Mouse (Mus musculus): ENCODE results near the gene Gm10282. TPM values are rescaled to one million over a fixed set of nuclear protein-coding genes. Genes with fewer than 3 reads are reported as not detected.

Gm10282 gene
- total and polyA plus RNA-seq, 3 experiments = 18.3 to 176 (median 76.4) TPM

- TF ChIP-seq JUN (IDR thresholded peaks at IDR 0.05; ENCODE audit: insufficient read depth, low read depth, low read length) = no peak
- TF ChIP-seq NELFE (IDR thresholded peaks at IDR 0.05; ENCODE audit: low read depth, low read length) = no peak
- Histone ChIP-seq H3K4me1 (ENCODE audit: control insufficient read depth in 1 of 2, insufficient read depth in 2 of 2) (peaks cover 3 to 6% of the 10 kb centered on the region in 2 experiments), H3K79me2 (replicated peaks; ENCODE audit: control insufficient read depth, extremely low read depth, insufficient read depth, poor library complexity, severe bottlenecking) (no peaks in the 10 kb centered on the region), H3K4me3 (replicated peaks in 1 of 3; ENCODE audit: low read depth in 2 of 3, low read length in 2 of 3, poor library complexity in 1 of 3) (no peak overlapping the region), H3K4me2 (ENCODE audit: insufficient read depth, low read depth, poor library complexity, severe bottlenecking) (no peak overlapping the region), H3K36me3 (replicated peaks in 1 of 2; ENCODE audit: control insufficient read depth in 1 of 2, insufficient read depth in 1 of 2, low read length in 1 of 2) (peaks cover 4 to 50% of the 10 kb centered on the region in 2 experiments), H3K9me3 (replicated peaks; ENCODE audit: low read length) (no peaks in the 10 kb centered on the region), H3K9ac (ENCODE audit: insufficient read depth, low read depth) (no peak overlapping the region), H3K27ac (ENCODE audit: insufficient read depth, low read depth) (no peak overlapping the region), H3K27me3 (replicated peaks) (no peaks in the 10 kb centered on the region)
- dilution Hi-C loops (cut with MboI; ENCODE audit: extremely low pct_ligation_motif_present, extremely low pct_unique_long_range_greater_than_20kb, low sequenced_read_pairs) (no loop called here), in situ Hi-C loops (cut with MboI; ENCODE audit: low pct_ligation_motif_present, low pct_unique_long_range_greater_than_20kb, low sequenced_read_pairs) (no loop called here)
- no peak for DNase-seq (ENCODE audit: extremely low read depth)
These were observed 31.2 kb upstream of the Gm10282 start for GRCm38 (mm10) chr8:72336273-72336672.

GRCm38 (mm10) chr8:72334144-72334641 lies 29.1 kb upstream of the Gm10282 start:
- Histone ChIP-seq H3K4me2 (ENCODE audit: insufficient read depth, low read depth, poor library complexity, severe bottlenecking) (no peak overlapping the region), H3K79me2 (replicated peaks; ENCODE audit: control insufficient read depth, extremely low read depth, insufficient read depth, poor library complexity, severe bottlenecking) (no peaks in the 10 kb centered on the region), H3K36me3 (replicated peaks in 1 of 2; ENCODE audit: control insufficient read depth in 1 of 2, insufficient read depth in 1 of 2, low read length in 1 of 2) (peaks cover 0 to 30% of the 10 kb centered on the region in 2 experiments), H3K4me1 (ENCODE audit: control insufficient read depth in 1 of 2, insufficient read depth in 2 of 2) (peaks cover 18 to 27% of the 10 kb centered on the region in 2 experiments), H3K4me3 (replicated peaks in 1 of 3; ENCODE audit: low read depth in 2 of 3, low read length in 2 of 3, poor library complexity in 1 of 3) (no peak overlapping the region), H3K27me3 (replicated peaks) (no peaks in the 10 kb centered on the region), H3K9ac (ENCODE audit: insufficient read depth, low read depth) (no peak overlapping the region), H3K9me3 (replicated peaks; ENCODE audit: low read length) (no peaks in the 10 kb centered on the region), H3K27ac (ENCODE audit: insufficient read depth, low read depth) (no peak overlapping the region)
- TF ChIP-seq CHD1 (IDR thresholded peaks at IDR 0.05; ENCODE audit: low read depth, low read length) = no peak
- TF ChIP-seq SIN3A (IDR thresholded peaks at IDR 0.05; ENCODE audit: low read length) = no peak
- in situ Hi-C loops (cut with MboI; ENCODE audit: low pct_ligation_motif_present, low pct_unique_long_range_greater_than_20kb, low sequenced_read_pairs) = no loop called here
- DNase-seq (ENCODE audit: extremely low read depth) = no peak
- dilution Hi-C loops (cut with MboI; ENCODE audit: extremely low pct_ligation_motif_present, extremely low pct_unique_long_range_greater_than_20kb, low sequenced_read_pairs) = no loop called here

DNA sequence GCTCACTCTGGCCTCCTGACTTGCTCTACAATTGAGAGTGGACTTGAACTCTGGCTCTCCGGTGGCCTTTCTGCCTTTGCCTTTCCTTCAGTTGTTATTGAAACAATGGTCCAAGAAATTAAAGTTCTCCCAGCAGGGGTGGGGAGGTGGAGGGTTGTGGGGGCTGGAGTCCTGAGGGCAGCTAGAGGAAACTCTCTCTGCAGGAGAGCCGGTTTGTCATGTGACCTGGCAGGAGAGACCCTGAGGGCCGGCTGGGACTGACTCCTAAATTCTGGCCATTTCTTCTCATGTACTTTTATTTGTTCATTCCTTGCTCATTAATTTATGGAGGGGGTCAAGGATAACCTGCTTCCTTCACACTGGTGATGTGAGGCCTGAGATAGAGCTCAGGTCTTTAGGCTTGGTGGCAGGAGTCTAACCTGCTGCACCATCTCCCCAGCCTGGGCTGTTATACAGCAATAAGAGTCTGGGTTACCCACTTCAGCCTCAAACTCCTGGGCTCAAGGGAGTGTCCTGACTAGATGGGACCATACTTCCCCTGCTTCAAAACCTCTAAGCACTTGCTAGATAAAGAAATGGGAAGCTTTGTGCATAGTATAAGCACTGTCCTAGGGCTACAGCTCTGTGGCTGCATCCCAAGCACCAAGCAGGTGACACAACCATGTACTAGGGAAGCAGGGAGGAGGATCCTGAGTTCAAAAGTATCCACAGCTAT lies 28.5 kb upstream of the Gm10282 start:
- no peak overlapping the region for H3K4me2 ChIP-seq (ENCODE audit: insufficient read depth, low read depth, poor library complexity, severe bottlenecking)
- no peak overlapping the region for H3K4me3 ChIP-seq (replicated peaks in 1 of 3; ENCODE audit: low read depth in 2 of 3, low read length in 2 of 3, poor library complexity in 1 of 3)
- in situ Hi-C loops (cut with MboI; ENCODE audit: low pct_ligation_motif_present, low pct_unique_long_range_greater_than_20kb, low sequenced_read_pairs) (no loop called here), dilution Hi-C loops (cut with MboI; ENCODE audit: extremely low pct_ligation_motif_present, extremely low pct_unique_long_range_greater_than_20kb, low sequenced_read_pairs) (no loop called here)
- no peak for DNase-seq (ENCODE audit: extremely low read depth)
- TF ChIP-seq ELF1 (IDR thresholded peaks at IDR 0.05; ENCODE audit: low read depth, low read length) (no peak), JUND (conservative IDR thresholded peaks at IDR 0.05; ENCODE audit: low read depth, low read length) (no peak), MAX (IDR thresholded peaks at IDR 0.05; ENCODE audit: low read length) (no peak), JUN (IDR thresholded peaks at IDR 0.05; ENCODE audit: insufficient read depth, low read depth, low read length) (no peak), NRF1 (IDR thresholded peaks at IDR 0.05; ENCODE audit: low read depth, low read length) (no peak), GABPA (IDR thresholded peaks at IDR 0.05; ENCODE audit: insufficient replicate concordance, low read depth, low read length) (no peak), PAX5 (IDR thresholded peaks at IDR 0.05; ENCODE audit: low read length) (no peak), USF1 (IDR thresholded peaks at IDR 0.05; ENCODE audit: low read depth, low read length) (no peak), CHD1 (IDR thresholded peaks at IDR 0.05; ENCODE audit: low read depth, low read length) (no peak), ZNF384 (IDR thresholded peaks at IDR 0.05; ENCODE audit: low read depth, low read length) (no peak), MXI1 (IDR thresholded peaks at IDR 0.05; ENCODE audit: low read depth, low read length) (no peak), CHD2 (IDR thresholded peaks at IDR 0.05; ENCODE audit: low read length) (no peak)
- no peaks in the 10 kb centered on the region for H3K27me3 ChIP-seq (replicated peaks)
- H3K9me3 ChIP-seq (replicated peaks; ENCODE audit: low read length) = no peaks in the 10 kb centered on the region
- no peak overlapping the region for H3K9ac ChIP-seq (ENCODE audit: insufficient read depth, low read depth)
- H3K79me2 ChIP-seq (replicated peaks; ENCODE audit: control insufficient read depth, extremely low read depth, insufficient read depth, poor library complexity, severe bottlenecking) = no peaks in the 10 kb centered on the region
- H3K4me1 ChIP-seq (ENCODE audit: control insufficient read depth in 1 of 2, insufficient read depth in 2 of 2) = peaks cover 18 to 27% of the 10 kb centered on the region in 2 experiments
- no peak overlapping the region for H3K27ac ChIP-seq (ENCODE audit: insufficient read depth, low read depth)
- H3K36me3 ChIP-seq (replicated peaks in 1 of 2; ENCODE audit: control insufficient read depth in 1 of 2, insufficient read depth in 1 of 2, low read length in 1 of 2) = peaks cover 0 to 23% of the 10 kb centered on the region in 2 experiments
